Mouse (Mus musculus): ENCODE data around the gene Gm28729. TPM values are rescaled to one million over a fixed set of nuclear protein-coding genes. Genes with fewer than 3 reads are reported as not detected.
"Not testable (repeated sequence)": the region's sequence is repeated elsewhere in the genome, so short reads cannot be mapped to it uniquely, and the experiment has no call there.

The Gm28729 gene
- polyA plus RNA-seq, 1 experiment from 2014 or later, result not detected

DNA sequence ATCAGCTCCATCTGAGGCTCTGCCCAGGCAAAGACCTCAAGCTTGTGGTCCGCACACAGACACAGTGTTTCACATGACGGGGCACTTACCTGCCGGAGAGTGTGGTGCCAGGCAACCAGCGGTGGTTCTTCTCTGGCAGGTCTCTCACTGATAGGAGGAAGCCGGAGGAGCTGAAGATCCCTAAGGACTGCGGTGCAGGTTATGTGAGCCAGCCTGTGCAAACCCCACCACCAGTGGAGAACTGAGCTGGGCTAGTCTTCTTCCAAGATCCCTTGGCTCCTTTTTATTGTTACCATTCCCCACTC is 12.5 kb upstream of the Gm28729 start:
- H3K27me3 ChIP-seq, result no peaks in the 10 kb centered on the region
- H3K4me1 ChIP-seq, result peaks cover 10% of the 10 kb centered on the region
- WGBS, result 87% methylated on average over 6 of the region's 6 CpGs
- H3K9ac ChIP-seq, result no peak overlapping the region; the same call in 1 of the 2 replicates
- no peaks in the 10 kb centered on the region for H3K9me3 ChIP-seq
- peak overlapping the region; percentile 55 for H3K4me2 ChIP-seq (replicated peaks)
- 0 out of 2 replicates have a peak, but pooled peaks cover 2% of the 10 kb centered on the region for H3K36me3 ChIP-seq
- no peak overlapping the region for H3K4me3 ChIP-seq
- ATAC-seq (ENCODE audit: insufficient number of reproducible peaks, insufficient read depth, low FRiP score, low TSS enrichment), result 0 out of 2 replicates have a peak, but pooled peaks have one; percentile 13
- no peak overlapping the region for H3K27ac ChIP-seq

DNA sequence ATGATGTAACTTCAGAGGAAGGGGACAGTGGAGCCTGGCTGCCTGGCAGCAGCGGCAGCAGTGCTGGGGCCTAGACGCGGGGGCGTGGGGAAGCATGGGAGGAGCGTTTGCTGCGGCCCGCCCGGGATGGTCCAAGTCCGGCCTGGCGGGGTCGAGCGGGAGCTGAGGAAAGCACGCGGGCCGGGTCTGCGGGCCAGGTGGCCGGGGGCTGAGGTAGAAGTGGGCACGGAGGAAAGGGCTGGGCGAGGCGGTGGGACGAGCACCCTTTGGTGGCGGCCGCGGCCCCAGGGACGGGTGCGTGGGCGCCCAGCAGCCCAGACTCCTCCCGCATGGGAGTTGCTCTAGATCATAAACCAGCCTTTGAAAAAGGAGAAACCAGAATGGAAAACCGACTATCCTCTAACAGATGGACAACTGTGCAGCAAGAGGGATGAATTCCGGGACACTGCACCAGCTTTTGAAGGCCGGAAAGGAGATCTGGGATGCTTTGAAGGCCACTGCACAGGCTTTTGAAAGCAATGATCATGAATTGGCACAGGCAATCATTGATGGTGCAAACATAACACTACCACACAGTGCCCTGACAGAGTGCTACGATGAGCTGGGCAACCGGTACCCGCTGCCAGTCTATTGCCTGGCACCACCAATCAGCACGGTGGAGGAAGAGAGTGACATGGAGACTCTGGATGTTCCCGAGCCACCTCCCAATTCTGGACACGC is 12.0 kb upstream of the Gm28729 start:
- no peaks in the 10 kb centered on the region for H3K27me3 ChIP-seq
- no peaks in the 10 kb centered on the region for H3K9me3 ChIP-seq
- H3K36me3 ChIP-seq, result no peaks in the 10 kb centered on the region
- WGBS, result 32% methylated on average over 37 of the region's 37 CpGs
- H3K9ac ChIP-seq, result peak overlapping the region; percentile 39
- peaks cover 10% of the 10 kb centered on the region for H3K4me1 ChIP-seq
- peak overlapping the region; percentile 33 for H3K4me3 ChIP-seq
- peak overlapping the region; percentile 55 for H3K4me2 ChIP-seq (replicated peaks)
- peak; percentile 81 for ATAC-seq (ENCODE audit: insufficient number of reproducible peaks, insufficient read depth, low FRiP score, low TSS enrichment)
- no peak overlapping the region for H3K27ac ChIP-seq

GRCm38 (mm10) chr9:96536093-96536492 is 11.0 kb upstream of the Gm28729 start:
- H3K4me1 ChIP-seq; H3K36me3 ChIP-seq; H3K27ac ChIP-seq; H3K9ac ChIP-seq; ATAC-seq (ENCODE audit: insufficient number of reproducible peaks, insufficient read depth, low FRiP score, low TSS enrichment); H3K27me3 ChIP-seq; H3K4me3 ChIP-seq; H3K4me2 ChIP-seq (replicated peaks); H3K9me3 ChIP-seq: not testable (repeated sequence)
- WGBS, result 90% methylated on average over 4 of the region's 4 CpGs

DNA sequence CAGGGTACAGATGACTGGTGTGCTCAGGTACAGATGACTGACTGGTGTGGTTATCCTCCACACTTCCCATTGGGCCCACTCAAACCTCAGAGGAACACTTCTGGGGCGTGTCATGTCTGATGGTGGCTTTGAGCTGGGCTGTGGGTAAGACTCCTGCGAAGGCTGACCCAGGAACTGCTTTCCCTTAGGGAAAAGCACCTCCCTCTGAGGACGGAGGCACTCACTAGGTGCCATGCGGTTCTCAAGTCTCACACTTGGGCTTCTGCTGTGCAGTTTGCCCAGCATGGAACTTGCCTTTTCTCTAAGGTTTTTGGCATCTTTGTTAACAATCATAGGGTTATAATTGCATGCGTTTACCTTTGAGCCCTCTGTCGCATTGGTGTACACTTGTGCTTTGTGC is 10.4 kb upstream of the Gm28729 start:
- H3K4me3 ChIP-seq, result no peak overlapping the region
- H3K4me1 ChIP-seq, result peaks cover 10% of the 10 kb centered on the region
- no peaks in the 10 kb centered on the region for H3K9me3 ChIP-seq
- H3K9ac ChIP-seq, result no peak overlapping the region
- no peak overlapping the region for H3K4me2 ChIP-seq (replicated peaks)
- no peaks in the 10 kb centered on the region for H3K27me3 ChIP-seq
- ATAC-seq (ENCODE audit: insufficient number of reproducible peaks, insufficient read depth, low FRiP score, low TSS enrichment), result no peak
- 86% methylated on average over 6 of the region's 6 CpGs for WGBS
- H3K27ac ChIP-seq, result no peak overlapping the region
- no peaks in the 10 kb centered on the region for H3K36me3 ChIP-seq

DNA sequence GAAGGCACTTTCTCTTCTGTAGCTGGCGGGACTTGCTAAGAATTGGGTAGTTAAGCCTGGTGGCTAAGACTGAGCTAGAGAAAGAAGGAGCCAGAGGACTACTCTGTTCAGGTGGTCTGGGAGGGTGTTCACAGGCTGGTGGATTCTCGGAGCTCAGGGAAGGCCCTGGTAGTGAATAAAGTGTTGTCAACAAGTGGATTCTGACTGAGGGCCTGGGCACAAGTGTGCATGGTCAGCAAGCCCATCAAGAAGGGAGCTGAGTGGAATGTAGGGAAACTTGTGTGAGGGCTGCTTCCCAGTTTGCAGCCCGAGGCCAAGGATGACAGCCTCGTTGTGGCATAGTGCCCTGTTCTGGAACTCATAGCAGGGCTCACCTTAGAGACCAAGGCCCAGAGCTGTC is 9.2 kb upstream of the Gm28729 start:
- no peak for ATAC-seq (ENCODE audit: insufficient number of reproducible peaks, insufficient read depth, low FRiP score, low TSS enrichment)
- no peaks in the 10 kb centered on the region for H3K36me3 ChIP-seq

DNA sequence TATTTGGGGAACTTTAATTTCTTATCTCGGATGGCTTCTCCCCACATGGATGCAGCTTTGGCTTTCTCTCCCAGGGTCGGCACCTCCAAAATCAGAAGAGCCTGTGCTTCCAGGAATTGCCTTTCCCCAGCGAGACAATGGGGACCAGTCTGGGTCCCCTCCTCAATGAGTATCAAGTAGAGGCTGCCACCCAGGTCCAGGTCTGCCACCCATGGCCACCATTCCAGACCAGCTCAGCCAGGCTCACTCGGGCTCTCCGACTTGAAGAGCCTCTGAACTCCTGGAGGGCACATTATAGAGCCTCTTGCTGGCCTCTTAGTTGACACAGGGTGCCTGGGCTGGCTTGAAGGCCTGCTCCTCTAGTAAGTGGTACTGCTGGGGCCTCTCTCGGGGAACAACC is 8.4 kb upstream of the Gm28729 start:
- no peaks in the 10 kb centered on the region for H3K27me3 ChIP-seq
- no peaks in the 10 kb centered on the region for H3K9me3 ChIP-seq
- no peak overlapping the region for H3K4me2 ChIP-seq (replicated peaks)
- H3K4me3 ChIP-seq, result no peak overlapping the region
- H3K9ac ChIP-seq, result no peak overlapping the region
- WGBS, result 71% methylated on average over 6 of the region's 6 CpGs
- H3K4me1 ChIP-seq, result peaks cover 10% of the 10 kb centered on the region
- H3K27ac ChIP-seq, result no peak overlapping the region
- no peak for ATAC-seq (ENCODE audit: insufficient number of reproducible peaks, insufficient read depth, low FRiP score, low TSS enrichment)
- H3K36me3 ChIP-seq, result no peaks in the 10 kb centered on the region

More for the DNA sequence above, 9.2 kb upstream of the Gm28729 start:
- Histone ChIP-seq H3K27me3 (no peaks in the 10 kb centered on the region), H3K27ac (no peak overlapping the region), H3K4me1 (peaks cover 10% of the 10 kb centered on the region), H3K4me2 (replicated peaks) (no peak overlapping the region), H3K9ac (no peak overlapping the region), H3K9me3 (no peaks in the 10 kb centered on the region), H3K4me3 (no peak overlapping the region)
- WGBS, result 86% methylated on average over 4 of the region's 4 CpGs

GRCm38 (mm10) chr9:96532531-96532930 is 7.5 kb upstream of the Gm28729 start:
- H3K4me1 ChIP-seq, result peaks cover 9% of the 10 kb centered on the region
- ATAC-seq (ENCODE audit: insufficient number of reproducible peaks, insufficient read depth, low FRiP score, low TSS enrichment), result no peak
- no peak overlapping the region for H3K9ac ChIP-seq
- no peak overlapping the region for H3K4me2 ChIP-seq (replicated peaks)
- H3K27me3 ChIP-seq, result no peaks in the 10 kb centered on the region
- H3K36me3 ChIP-seq, result no peaks in the 10 kb centered on the region
- no peaks in the 10 kb centered on the region for H3K9me3 ChIP-seq
- H3K4me3 ChIP-seq, result no peak overlapping the region
- 77% methylated on average over 4 of the region's 4 CpGs for WGBS
- no peak overlapping the region for H3K27ac ChIP-seq

- no peak overlapping the region for H3K27ac ChIP-seq
- no peaks in the 10 kb centered on the region for H3K36me3 ChIP-seq
- H3K9me3 ChIP-seq, result no peaks in the 10 kb centered on the region
- no peak overlapping the region for H3K4me2 ChIP-seq (replicated peaks)
- no peaks in the 10 kb centered on the region for H3K4me1 ChIP-seq
- 73% methylated on average over 11 of the region's 11 CpGs for WGBS
- ATAC-seq (ENCODE audit: insufficient number of reproducible peaks, insufficient read depth, low FRiP score, low TSS enrichment), result no peak
- H3K9ac ChIP-seq, result no peak overlapping the region
- no peaks in the 10 kb centered on the region for H3K27me3 ChIP-seq
- no peak overlapping the region for H3K4me3 ChIP-seq
Measured at GRCm38 (mm10) chr9:96530674-96531081, 5.6 kb upstream of the Gm28729 start.

GRCm38 (mm10) chr9:96529961-96530673 is 5.1 kb upstream of the Gm28729 start:
- Histone ChIP-seq H3K4me1 (peaks cover 4% of the 10 kb centered on the region; the same call in 1 of the 2 replicates), H3K9me3 (no peaks in the 10 kb centered on the region), H3K27ac (no peak overlapping the region), H3K36me3 (no peaks in the 10 kb centered on the region), H3K4me3 (no peak overlapping the region), H3K9ac (no peak overlapping the region), H3K27me3 (no peaks in the 10 kb centered on the region), H3K4me2 (replicated peaks) (no peak overlapping the region)
- WGBS, result 69% methylated on average over 10 of the region's 10 CpGs
- no peak for ATAC-seq (ENCODE audit: insufficient number of reproducible peaks, insufficient read depth, low FRiP score, low TSS enrichment)

GRCm38 (mm10) chr9:96526011-96526410 is 947 bp upstream of the Gm28729 start:
- ATAC-seq (ENCODE audit: insufficient number of reproducible peaks, insufficient read depth, low FRiP score, low TSS enrichment), result no peak
- no peak overlapping the region for H3K4me3 ChIP-seq
- no peak overlapping the region for H3K9ac ChIP-seq
- H3K27me3 ChIP-seq, result no peaks in the 10 kb centered on the region
- H3K4me2 ChIP-seq (replicated peaks), result no peak overlapping the region
- no peak overlapping the region for H3K27ac ChIP-seq
- H3K9me3 ChIP-seq, result no peaks in the 10 kb centered on the region
- no peaks in the 10 kb centered on the region for H3K36me3 ChIP-seq
- H3K4me1 ChIP-seq, result peaks cover 6% of the 10 kb centered on the region; the same call in 1 of the 2 replicates
- WGBS, result 79% methylated on average over 4 of the region's 4 CpGs

- Histone ChIP-seq H3K4me1 (peaks cover 6% of the 10 kb centered on the region; the same call in 1 of the 2 replicates), H3K9ac (no peak overlapping the region), H3K9me3 (no peaks in the 10 kb centered on the region), H3K4me3 (no peak overlapping the region), H3K27ac (no peak overlapping the region), H3K27me3 (no peaks in the 10 kb centered on the region), H3K4me2 (replicated peaks) (no peak overlapping the region), H3K36me3 (no peaks in the 10 kb centered on the region)
- 89% methylated on average over 5 of the region's 5 CpGs for WGBS
- ATAC-seq (ENCODE audit: insufficient number of reproducible peaks, insufficient read depth, low FRiP score, low TSS enrichment), result no peak
Measured at GRCm38 (mm10) chr9:96523148-96523547, 1.9 kb downstream of the Gm28729 start.

GRCm38 (mm10) chr9:96521574-96521973 is 3.5 kb downstream of the Gm28729 start:
- H3K9ac ChIP-seq; H3K4me2 ChIP-seq (replicated peaks); H3K4me1 ChIP-seq; H3K27me3 ChIP-seq; H3K27ac ChIP-seq; ATAC-seq (ENCODE audit: insufficient number of reproducible peaks, insufficient read depth, low FRiP score, low TSS enrichment); H3K36me3 ChIP-seq; H3K4me3 ChIP-seq; H3K9me3 ChIP-seq: not testable (repeated sequence)
- WGBS, result 82% methylated on average over 2 of the region's 2 CpGs

Data from embryonic facial prominence, embryonic 12.5 days (tissue).